Mouse (Mus musculus) embryonic facial prominence, embryonic 11.5 days (tissue): ENCODE measurements around the gene Tanc1. TPM values are rescaled to one million over a fixed set of nuclear protein-coding genes. Genes with fewer than 3 reads are reported as not detected.

Experiments used
- ATAC-seq: fragments of 200-750 bp; cut with Nextera tagmentation; replicated peaks from 2 replicates; pipeline ENCODE4 v1.8.0; 2017; ENCODE audit warnings: low read depth; ENCODE audit not compliant: insufficient number of reproducible peaks, low FRiP score, low TSS enrichment
- DNase-seq: peaks from one replicate; pipeline ENCODE4 v3.0.0-alpha.2; 2015; ENCODE audit warnings: low spot score
- H3K27ac ChIP-seq: fragments of 300-500 bp; sonication (generic); replicated peaks from 2 replicates; pipeline ENCODE4 v1.5.1; 2014; ENCODE audit warnings: mild to moderate bottlenecking, low read depth, low read length, control low read depth
- H3K27me3 ChIP-seq: fragments of 300-500 bp; sonication (generic); 2 replicates; pipeline ENCODE4 v1.6.1; 2014; ENCODE audit warnings: mild to moderate bottlenecking, low read length, moderate library complexity, mixed read lengths; ENCODE audit not compliant: control insufficient read depth, insufficient read depth
- H3K36me3 ChIP-seq: fragments of 300-500 bp; sonication (generic); replicated peaks from 2 replicates; pipeline ENCODE4 v1.6.1; 2014; ENCODE audit warnings: low read depth, mild to moderate bottlenecking, low read length, moderate library complexity, mixed read lengths; ENCODE audit not compliant: control insufficient read depth, insufficient read depth
- H3K4me1 ChIP-seq: fragments of 300-500 bp; sonication (generic); 2 replicates; pipeline ENCODE4 v1.6.1; 2014; ENCODE audit warnings: low read length, mixed read lengths; ENCODE audit not compliant: control insufficient read depth, insufficient read depth
- H3K4me2 ChIP-seq: fragments of 300-500 bp; sonication (generic); 2 replicates; pipeline ENCODE4 v1.6.1; 2014; ENCODE audit warnings: low read depth, mild to moderate bottlenecking, control low read depth, low read length, moderate library complexity
- H3K4me3 ChIP-seq: fragments of 300-500 bp; sonication (generic); 2 replicates; pipeline ENCODE4 v1.5.1; 2014; ENCODE audit warnings: low read depth, low read length, control low read depth
- H3K9ac ChIP-seq: fragments of 300-500 bp; sonication (generic); replicated peaks from 2 replicates; pipeline ENCODE4 v1.6.1; 2014; ENCODE audit warnings: mild to moderate bottlenecking, control low read depth, low read length
- H3K9me3 ChIP-seq: fragments of 300-500 bp; sonication (generic); replicated peaks from 2 replicates; pipeline ENCODE4 v1.6.1; 2016; ENCODE audit warnings: mild to moderate bottlenecking, low read length, inconsistent platforms, mixed read lengths; ENCODE audit not compliant: control insufficient read depth
- WGBS: fragments of 180-500 bp; shearing (Covaris S2); extraction: QIAGEN DNeasy Blood & Tissue Kit; methylation state at CpG from one replicate; pipeline ENCODE4 v1.1.7; 2014; 5-methylcytosine and 5-hydroxymethylcytosine counted together
- polyA plus RNA-seq: library from polyadenylated mRNA; unstranded; fragments of >200 nt; fragmentation: Nextera tagmentation; extraction: Ambion mirVana; gene quantifications from 2 replicates; pipeline ENCODE4 v1.2.1, GENCODE M21; 2014

Gene Tanc1
- polyA plus RNA-seq, 1 experiment from 2014 or later, result 22.7 TPM

DNA sequence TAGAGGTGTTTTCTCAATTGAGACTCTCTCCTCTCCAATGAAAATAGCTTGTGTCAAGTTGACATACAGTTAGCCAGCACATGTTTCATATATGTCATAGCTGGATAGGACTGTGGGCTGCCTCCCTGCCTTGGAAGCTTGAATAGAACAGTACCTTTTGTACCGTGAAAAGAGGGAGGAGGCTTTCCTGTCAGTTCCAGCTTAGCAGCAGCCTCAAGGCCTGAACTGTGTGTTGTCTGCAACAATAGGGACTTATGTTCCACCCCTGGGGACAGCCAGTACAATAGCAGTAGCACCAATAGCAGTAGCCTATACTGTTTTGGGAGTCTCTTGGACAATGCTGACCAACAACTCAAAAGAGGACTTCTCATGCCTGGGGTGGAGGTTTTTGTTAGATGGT, 15.7 kb downstream of the Tanc1 start:
- Histone ChIP-seq H3K27ac (no peak overlapping the region), H3K4me3 (no peak overlapping the region), H3K4me1 (no peaks in the 10 kb centered on the region), H3K36me3 (no peaks in the 10 kb centered on the region), H3K27me3 (no peaks in the 10 kb centered on the region), H3K9me3 (no peaks in the 10 kb centered on the region), H3K4me2 (no peak overlapping the region), H3K9ac (no peak overlapping the region)
- DNase-seq (no peak), ATAC-seq (no peak)
- WGBS, result 27% methylated on average over 1 of the region's 1 CpGs

DNA sequence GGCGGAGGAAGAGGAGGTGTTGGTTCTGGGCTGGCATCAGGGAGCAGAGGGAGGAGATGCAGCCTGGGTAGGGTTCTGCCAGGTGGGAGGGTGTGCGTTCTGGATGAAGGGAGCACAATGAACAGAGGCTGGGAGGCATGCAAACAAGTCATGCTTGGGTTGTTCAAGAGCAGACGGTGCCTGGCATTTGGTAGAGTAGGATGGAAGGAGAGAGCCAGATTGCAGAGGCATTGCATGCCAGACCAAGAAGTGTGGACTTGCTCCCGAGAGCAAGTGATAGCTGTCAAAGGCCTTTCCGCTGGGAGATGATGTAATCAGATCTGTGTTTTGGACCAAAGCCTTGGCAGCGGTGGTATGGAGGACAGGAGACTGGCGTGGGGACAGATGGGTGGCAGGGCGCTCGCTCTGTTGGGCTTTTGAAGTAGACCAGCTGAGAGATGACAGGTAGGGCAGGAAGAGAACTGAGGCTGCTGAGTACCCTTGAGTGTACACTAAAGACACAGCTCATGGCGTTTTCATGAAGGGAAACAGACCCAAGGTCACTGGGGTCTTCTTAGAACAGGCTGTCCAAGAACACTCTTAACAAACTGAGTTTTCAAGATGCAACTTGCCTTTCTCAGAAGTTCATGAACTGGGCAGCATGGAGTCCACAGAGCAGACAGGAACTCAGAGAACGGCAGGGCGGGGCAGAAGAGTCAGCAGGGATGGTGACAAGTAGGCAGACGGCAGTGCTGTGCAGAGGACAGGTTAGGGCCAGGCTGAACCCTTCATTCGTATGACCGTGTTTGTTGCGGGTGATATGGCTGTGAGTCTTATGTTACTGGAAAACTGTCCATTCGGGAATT, 16.4 kb downstream of the Tanc1 start:
- ATAC-seq (no peak), DNase-seq (no peak)
- H3K27me3 ChIP-seq, result no peaks in the 10 kb centered on the region
- no peak overlapping the region for H3K4me3 ChIP-seq
- H3K36me3 ChIP-seq, result no peaks in the 10 kb centered on the region
- H3K4me1 ChIP-seq, result no peaks in the 10 kb centered on the region
- WGBS, result 79% methylated on average over 17 of the region's 17 CpGs
- H3K9ac ChIP-seq, result no peak overlapping the region
- no peak overlapping the region for H3K27ac ChIP-seq
- no peak overlapping the region for H3K4me2 ChIP-seq
- no peaks in the 10 kb centered on the region for H3K9me3 ChIP-seq

DNA sequence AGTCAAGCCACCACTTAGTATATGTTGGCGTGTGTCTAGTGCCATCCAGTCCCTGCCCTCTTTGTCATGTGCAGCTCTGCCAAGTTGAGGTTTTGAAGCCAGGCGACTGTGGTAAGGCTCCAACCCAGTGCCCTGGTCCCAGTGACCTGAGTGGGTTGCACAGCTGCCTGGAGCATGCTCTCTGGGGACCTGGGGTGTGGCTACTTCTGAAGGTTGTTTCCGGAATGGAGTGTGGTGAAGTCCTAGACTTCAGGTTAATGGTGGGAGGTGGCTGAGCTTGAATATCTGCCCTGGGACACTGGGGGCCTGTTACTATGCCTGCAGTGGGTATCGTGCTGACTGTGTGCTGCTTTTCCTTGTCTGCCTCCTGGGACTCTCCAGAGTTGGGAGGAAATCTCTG, 18.0 kb downstream of the Tanc1 start:
- H3K4me3 ChIP-seq, result no peak overlapping the region
- no peak overlapping the region for H3K27ac ChIP-seq
- H3K4me1 ChIP-seq, result no peaks in the 10 kb centered on the region
- H3K4me2 ChIP-seq, result no peak overlapping the region
- DNase-seq, result no peak
- no peak overlapping the region for H3K9ac ChIP-seq
- no peak for ATAC-seq
- H3K9me3 ChIP-seq, result no peaks in the 10 kb centered on the region
- H3K27me3 ChIP-seq, result no peaks in the 10 kb centered on the region
- WGBS, result 79% methylated on average over 4 of the region's 4 CpGs
- H3K36me3 ChIP-seq, result no peaks in the 10 kb centered on the region

DNA sequence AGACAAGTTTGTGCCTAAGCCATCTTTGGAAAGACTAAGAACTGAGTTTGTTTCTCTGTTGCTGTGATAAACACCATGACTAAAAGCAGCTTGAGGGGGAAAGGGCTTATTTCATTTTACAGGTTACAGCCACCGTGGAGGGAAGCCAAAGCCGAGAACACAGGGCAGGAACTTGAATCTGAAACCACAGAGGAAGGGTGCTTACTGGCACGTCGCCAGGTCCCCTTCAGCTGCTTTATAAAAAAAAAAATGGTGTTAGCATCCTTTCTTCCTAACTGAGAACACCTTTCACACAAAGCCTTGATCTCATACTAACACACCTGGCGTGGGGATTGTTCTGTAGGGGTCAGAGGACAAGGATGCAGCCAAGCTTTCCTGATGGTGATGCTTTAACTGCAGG, 19.6 kb downstream of the Tanc1 start:
- no peaks in the 10 kb centered on the region for H3K9me3 ChIP-seq
- no peaks in the 10 kb centered on the region for H3K27me3 ChIP-seq
- ATAC-seq (no peak), DNase-seq (no peak)
- H3K36me3 ChIP-seq, result no peaks in the 10 kb centered on the region
- H3K4me2 ChIP-seq, result no peak overlapping the region
- no peaks in the 10 kb centered on the region for H3K4me1 ChIP-seq
- WGBS, result 78% methylated on average over 5 of the region's 5 CpGs
- no peak overlapping the region for H3K9ac ChIP-seq
- H3K4me3 ChIP-seq, result no peak overlapping the region
- no peak overlapping the region for H3K27ac ChIP-seq

DNA sequence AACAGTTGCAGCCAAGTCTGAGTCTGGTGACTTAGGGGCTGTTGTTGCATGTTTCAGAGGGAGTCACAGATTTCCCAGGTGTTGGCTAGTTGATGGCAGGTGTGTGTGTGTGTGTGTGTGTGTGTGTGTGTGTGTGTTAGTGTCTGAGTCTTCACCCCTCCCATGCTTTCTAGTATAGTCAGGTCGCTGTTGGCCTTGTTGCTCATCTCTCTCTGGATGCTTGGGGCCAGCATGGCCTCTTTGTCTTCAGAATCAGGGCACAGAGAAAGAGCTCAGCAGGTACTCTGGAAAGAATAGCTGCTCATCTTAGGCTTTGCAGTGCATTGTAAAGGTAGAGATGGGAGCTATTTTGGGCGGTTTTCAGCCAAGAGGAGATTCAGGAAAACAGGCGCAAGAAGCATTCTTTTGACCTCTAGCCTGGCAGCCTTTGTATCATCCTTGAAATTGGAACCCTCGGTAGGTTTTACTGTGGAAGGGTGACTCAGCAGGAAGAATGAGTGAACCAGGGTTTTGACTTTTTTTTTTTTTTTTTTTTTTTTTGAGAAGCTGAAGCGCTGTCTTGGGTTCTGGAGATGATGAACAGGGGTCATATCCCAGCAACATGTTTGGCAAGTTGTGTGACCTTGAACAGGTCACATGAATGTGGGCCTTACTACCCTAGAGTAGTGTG, 22.1 kb downstream of the Tanc1 start:
- ATAC-seq (no peak), DNase-seq (no peak)
- Histone ChIP-seq H3K4me3 (no peak overlapping the region), H3K4me1 (no peaks in the 10 kb centered on the region), H3K36me3 (no peaks in the 10 kb centered on the region), H3K9me3 (no peaks in the 10 kb centered on the region), H3K27ac (no peak overlapping the region), H3K4me2 (no peak overlapping the region), H3K9ac (no peak overlapping the region), H3K27me3 (no peaks in the 10 kb centered on the region)
- 51% methylated on average over 5 of the region's 5 CpGs for WGBS

DNA sequence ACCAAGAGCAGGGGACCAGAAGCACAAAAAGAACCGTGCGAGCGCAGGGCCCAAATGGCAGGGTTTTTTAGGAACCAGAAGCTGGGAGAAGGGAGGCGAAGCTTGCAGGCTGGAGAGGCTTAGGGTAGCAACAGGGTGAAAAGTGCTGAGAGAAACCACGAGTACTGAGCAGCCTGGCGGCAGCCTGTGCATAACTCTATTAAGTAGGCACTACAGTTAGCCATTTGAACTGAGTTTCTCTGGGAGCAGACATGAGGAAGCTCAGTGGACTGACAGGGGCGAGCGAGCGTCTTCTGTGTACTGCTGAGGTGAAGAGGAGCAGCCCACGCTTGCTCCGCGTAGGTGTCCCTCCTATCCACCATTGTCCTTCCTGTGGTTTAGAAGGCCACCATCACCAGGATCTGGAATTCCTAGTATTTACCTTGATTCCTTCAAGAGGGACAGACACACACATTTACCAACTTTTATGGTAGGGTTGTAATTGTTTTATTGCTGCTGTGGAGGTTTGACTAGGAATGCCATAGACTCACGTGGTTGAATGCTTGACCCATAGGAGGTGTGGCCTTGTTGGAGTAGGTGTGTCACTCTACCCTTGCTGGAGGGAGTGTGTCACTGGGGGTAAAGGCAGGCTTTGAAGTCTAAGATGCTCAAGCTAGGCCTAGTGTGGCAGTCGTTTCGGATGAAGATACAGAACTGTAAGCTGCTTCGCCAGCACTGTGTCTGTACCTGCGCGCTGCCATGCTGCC, 25.4 kb downstream of the Tanc1 start:
- H3K36me3 ChIP-seq, result no peaks in the 10 kb centered on the region
- no peak overlapping the region for H3K4me2 ChIP-seq
- no peak overlapping the region for H3K4me3 ChIP-seq
- no peak overlapping the region for H3K27ac ChIP-seq
- WGBS, result 93% methylated on average over 18 of the region's 18 CpGs
- H3K4me1 ChIP-seq, result no peaks in the 10 kb centered on the region
- no peak for DNase-seq
- no peaks in the 10 kb centered on the region for H3K9me3 ChIP-seq
- ATAC-seq, result no peak
- H3K27me3 ChIP-seq, result no peaks in the 10 kb centered on the region
- no peak overlapping the region for H3K9ac ChIP-seq

DNA sequence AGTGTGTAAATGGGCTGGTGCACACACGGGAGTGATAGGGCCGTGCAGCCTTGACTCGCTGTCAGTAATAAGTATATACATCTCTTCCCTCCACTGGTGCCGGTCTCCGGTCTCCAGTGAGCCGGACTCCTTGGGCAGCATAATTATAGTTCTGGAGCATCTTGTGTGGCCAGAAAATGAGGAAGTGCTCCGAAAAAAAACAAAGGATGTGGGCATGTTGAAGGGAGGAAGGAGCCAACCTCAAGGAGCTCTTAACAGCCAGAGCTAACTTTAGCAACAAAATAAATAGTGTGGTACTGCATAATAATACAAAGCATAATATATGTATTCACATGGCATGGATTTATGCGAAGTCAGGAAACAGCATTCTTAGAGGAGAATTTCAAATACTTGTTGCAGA, 30.9 kb downstream of the Tanc1 start:
- Histone ChIP-seq H3K27ac (no peak overlapping the region), H3K36me3 (no peaks in the 10 kb centered on the region), H3K4me1 (peaks cover 5% of the 10 kb centered on the region; the same call in 1 of the 2 replicates), H3K4me3 (no peak overlapping the region), H3K27me3 (no peaks in the 10 kb centered on the region), H3K4me2 (no peak overlapping the region), H3K9ac (no peak overlapping the region), H3K9me3 (no peaks in the 10 kb centered on the region)
- ATAC-seq (no peak), DNase-seq (no peak)
- 83% methylated on average over 8 of the region's 8 CpGs for WGBS

DNA sequence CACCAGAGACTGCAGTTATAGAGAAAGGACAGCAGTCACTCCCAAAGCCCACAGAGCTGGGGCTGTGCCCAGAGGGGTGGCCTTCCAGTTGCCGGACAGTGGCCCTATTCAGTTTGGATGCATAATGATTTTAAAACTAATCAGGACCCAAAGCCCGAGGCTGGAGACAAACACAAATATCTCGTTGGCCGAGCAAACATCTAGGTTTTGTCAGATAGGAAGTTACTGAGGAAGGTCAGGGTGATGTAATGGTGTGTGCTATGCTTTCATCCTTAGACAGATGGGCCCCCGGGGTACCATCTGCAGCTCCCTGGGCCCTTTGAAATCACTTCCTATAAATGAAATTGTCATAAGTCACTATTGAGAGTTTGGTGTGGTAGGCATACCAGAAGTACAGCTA, 33.0 kb downstream of the Tanc1 start:
- H3K27ac ChIP-seq, result no peak overlapping the region
- DNase-seq (no peak), ATAC-seq (no peak)

More for the DNA sequence above, 33.0 kb downstream of the Tanc1 start:
- 44% methylated on average over 5 of the region's 5 CpGs for WGBS
- no peaks in the 10 kb centered on the region for H3K36me3 ChIP-seq
- H3K4me1 ChIP-seq, result peaks cover 12% of the 10 kb centered on the region; the same call in 1 of the 2 replicates
- no peak overlapping the region for H3K4me2 ChIP-seq
- no peak overlapping the region for H3K9ac ChIP-seq
- H3K9me3 ChIP-seq, result no peaks in the 10 kb centered on the region
- H3K27me3 ChIP-seq, result no peaks in the 10 kb centered on the region
- no peak overlapping the region for H3K4me3 ChIP-seq
